Mouse (Mus musculus) CH12.LX (cell line): ENCODE measurements around the gene Mbd4.

Experiments used
- CHD2 ChIP-seq: IDR thresholded peaks from 2 replicates; pipeline ENCODE4 v1.6.1; 2011; ENCODE audit warnings: low read length, improper control_type of control experiment
- CTCF ChIP-seq, 2 experiments: IDR thresholded peaks in 1 of 2; conservative IDR thresholded peaks in 1 of 2; 2 replicates each; pipeline ENCODE4 v1.5.1; 2011 to 2012; ENCODE audit warnings: low read depth in 2 of 2, low read length in 2 of 2, improper control_type of control experiment in 1 of 2, inconsistent platforms in 1 of 2, mild to moderate bottlenecking in 1 of 2, moderate library complexity in 1 of 2
- GABPA ChIP-seq: IDR thresholded peaks from 2 replicates; pipeline ENCODE4 v1.6.1; 2012; ENCODE audit warnings: low read depth, low read length, improper control_type of control experiment, inconsistent platforms; ENCODE audit not compliant: insufficient replicate concordance
- HCFC1 ChIP-seq: IDR thresholded peaks from 2 replicates; pipeline ENCODE4 v1.6.1; 2012; ENCODE audit warnings: low read depth, mild to moderate bottlenecking, inconsistent platforms, low read length, improper control_type of control experiment
- MAFK ChIP-seq: IDR thresholded peaks from 2 replicates; pipeline ENCODE4 v1.6.1; 2011; ENCODE audit warnings: low read length, improper control_type of control experiment; ENCODE audit not compliant: insufficient replicate concordance
- MXI1 ChIP-seq: IDR thresholded peaks from 2 replicates; pipeline ENCODE4 v1.6.1; 2011; ENCODE audit warnings: mild to moderate bottlenecking, low read depth, low read length, improper control_type of control experiment
- NELFE ChIP-seq: IDR thresholded peaks from 2 replicates; pipeline ENCODE4 v1.6.1; 2011; ENCODE audit warnings: low read depth, low read length, improper control_type of control experiment
- NRF1 ChIP-seq: IDR thresholded peaks from 2 replicates; pipeline ENCODE4 v1.6.1; 2014; ENCODE audit warnings: low read depth, mild to moderate bottlenecking, inconsistent platforms, low read length, improper control_type of control experiment, moderate library complexity
- SIN3A ChIP-seq: IDR thresholded peaks from 2 replicates; pipeline ENCODE4 v1.6.1; 2012; ENCODE audit warnings: low read length, improper control_type of control experiment, inconsistent platforms
- TCF12 ChIP-seq: IDR thresholded peaks from 2 replicates; pipeline ENCODE4 v1.6.1; 2014; ENCODE audit warnings: low read depth, mild to moderate bottlenecking, inconsistent platforms, low read length, improper control_type of control experiment
- ZNF384 ChIP-seq: IDR thresholded peaks from 2 replicates; pipeline ENCODE4 v1.6.1; 2012; ENCODE audit warnings: low read depth, low read length, improper control_type of control experiment, inconsistent platforms

DNA sequence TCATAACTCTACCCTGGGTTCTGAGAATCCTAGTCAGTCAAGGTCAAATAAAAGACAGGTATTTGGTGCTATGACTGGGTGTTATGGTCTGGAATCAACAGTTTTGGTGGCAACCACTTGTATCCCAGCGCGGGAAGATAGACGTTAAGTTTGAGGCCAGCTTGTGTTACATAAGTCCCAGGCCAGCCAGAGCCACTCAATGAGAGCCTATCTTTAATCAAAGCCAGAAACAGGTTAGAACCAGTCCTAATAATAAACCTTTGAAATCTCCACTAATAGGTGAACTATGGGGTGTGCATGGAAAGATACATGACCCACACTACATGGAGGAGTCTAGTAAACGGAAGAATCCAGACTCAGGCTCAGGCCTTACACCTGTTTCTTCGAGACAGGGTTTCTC lies 14.4 kb downstream of the Mbd4 start:
- TF ChIP-seq TCF12, result no peak
- no peak for TF ChIP-seq GABPA
- no peak for TF ChIP-seq CHD2
- no peak for TF ChIP-seq CTCF (conservative IDR thresholded peaks at IDR 0.05 in 1 of 2, IDR thresholded peaks at IDR 0.05 in 1 of 2; ENCODE audit: low read depth in 2 of 2, low read length in 2 of 2)
- TF ChIP-seq ZNF384, result no peak
- TF ChIP-seq HCFC1, result no peak
- TF ChIP-seq MXI1, result no peak
- no peak for TF ChIP-seq NRF1
- no peak for TF ChIP-seq SIN3A
- no peak for TF ChIP-seq NELFE
- TF ChIP-seq MAFK, result no peak
